ENCODE assay signal across 25 mouse cellular contexts in the genomic region with DNA sequence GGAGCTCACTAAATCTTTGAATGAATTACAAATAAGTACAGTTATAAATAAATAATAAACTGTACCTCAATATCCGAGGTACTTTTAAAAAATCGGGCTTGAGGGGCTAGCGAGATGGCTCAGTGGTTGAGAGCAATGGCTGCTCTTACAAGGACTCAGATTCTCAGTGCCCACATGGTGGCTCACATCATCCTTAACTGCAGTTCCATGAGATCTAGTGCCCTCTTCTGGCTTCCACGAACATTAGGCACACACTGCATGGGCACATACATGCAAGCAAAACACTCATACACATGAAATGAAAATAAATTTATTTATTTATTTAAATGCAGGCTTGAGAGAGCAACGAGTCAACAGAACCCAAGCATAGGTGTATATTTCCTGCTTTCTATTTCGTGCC. TPM values are rescaled to one million over a fixed set of nuclear protein-coding genes. Genes with fewer than 3 reads are reported as not detected.
"Had no signal": no experiment of that assay in that cellular context is flagged by ENCODE, and none has a peak within 500 bp of the region (broad histone marks: within the 10 kb centered on the region; RNA-seq: fewer than 3 reads in every experiment).

No protein-coding gene starts in this region.

- H3K4me1 ChIP-seq: limb, embryonic 10.5 days; limb, embryonic 13.5 days; liver, embryonic 13.5 days had no signal

- H3K36me3 ChIP-seq: limb, embryonic 10.5 days; limb, embryonic 13.5 days; liver, embryonic 13.5 days; midbrain, embryonic 12.5 days; neural tube, embryonic 12.5 days; neural tube, embryonic 15.5 days had no signal

- H3K9ac ChIP-seq: limb, embryonic 13.5 days; liver, embryonic 13.5 days; midbrain, embryonic 12.5 days; neural tube, embryonic 12.5 days; neural tube, embryonic 15.5 days had no signal

- H3K4me2 ChIP-seq: limb, embryonic 13.5 days; liver, embryonic 13.5 days; midbrain, embryonic 12.5 days; neural tube, embryonic 12.5 days; neural tube, embryonic 15.5 days had no signal

- DNase-seq: kidney, adult 2 months; kidney, postnatal 36 days; layer of hippocampus, adult 9-11 months; liver; liver, embryonic 13.5 days; lung, adult 2 months; lung, postnatal 14 days; lung, postnatal 4 days; right cerebral cortex, adult 18-20 months; right cerebral cortex, postnatal 14 days; right cerebral cortex, postnatal 4 days; thymus, adult 2 months; thymus, postnatal 14 days; thymus, postnatal 4 days had no signal

- H3K4me3 ChIP-seq: limb, embryonic 10.5 days; limb, embryonic 13.5 days; liver, embryonic 13.5 days; midbrain, embryonic 12.5 days; neural tube, embryonic 12.5 days; neural tube, embryonic 15.5 days had no signal

- H3K27ac ChIP-seq: kidney, postnatal 0 days; limb, embryonic 10.5 days; limb, embryonic 13.5 days; liver, embryonic 13.5 days; midbrain, embryonic 12.5 days; neural tube, embryonic 12.5 days; neural tube, embryonic 15.5 days; stomach, postnatal 0 days had no signal

- H3K9me3 ChIP-seq: limb, embryonic 10.5 days; limb, embryonic 13.5 days; liver, embryonic 13.5 days; midbrain, embryonic 12.5 days; neural tube, embryonic 12.5 days; neural tube, embryonic 15.5 days had no signal

RNA-seq across cellular contexts. Expression of a gene that starts 5.7 kb away (rescaled TPM):
- total RNA-seq: megakaryocyte progenitor cell, adult 5-6 weeks; megakaryocyte-erythroid progenitor cell, adult 5-6 weeks had no signal
- polyA plus RNA-seq: kidney, embryonic 14.5 days; limb, embryonic 13.5 days; liver, embryonic 13.5 days; liver, embryonic 16.5 days; lung, adult 2 months had no signal

RNA-seq across cellular contexts. Expression of a gene that starts 25.2 kb away (rescaled TPM):
- total RNA-seq: megakaryocyte progenitor cell, adult 5-6 weeks; megakaryocyte-erythroid progenitor cell, adult 5-6 weeks had no signal
- polyA plus RNA-seq: limb, embryonic 10.5 days; liver, embryonic 13.5 days; liver, embryonic 16.5 days had no signal
